Mouse (Mus musculus): ENCODE measurements around the gene Jmjd7. TPM values are rescaled to one million over a fixed set of nuclear protein-coding genes. Genes with fewer than 3 reads are reported as not detected.

Gene Jmjd7
- total RNA-seq, 1 experiment = 7.2 TPM

GRCm38 (mm10) chr2:120058818-120059217 lies 31.5 kb downstream of the Jmjd7 start:
- in situ Hi-C loops (cut with MboI; ENCODE audit: low sequenced_read_pairs in 2 of 2, unreplicated experiment in 2 of 2) = no loop called here
- DNase-seq (ENCODE audit: low read depth, low spot score) = no peak
- H3K9me3 ChIP-seq (ENCODE audit: control insufficient read depth, insufficient read depth, low read depth, low read length) = no peaks in the 10 kb centered on the region
- no peak overlapping the region for H3K9ac ChIP-seq (ENCODE audit: insufficient read depth, low read depth, low read length, poor library complexity, severe bottlenecking)
- no peak overlapping the region for H3K27ac ChIP-seq (ENCODE audit: insufficient read depth, low read depth, low read length, poor library complexity, severe bottlenecking)
- H3K36me3 ChIP-seq (ENCODE audit: control insufficient read depth, insufficient read depth, low read length, poor library complexity, severe bottlenecking) = no peaks in the 10 kb centered on the region
- H3K4me1 ChIP-seq (ENCODE audit: control insufficient read depth in 2 of 2, insufficient read depth in 2 of 2, low read length in 2 of 2, poor library complexity in 1 of 2) = peaks cover 0 to 1% of the 10 kb centered on the region in 2 experiments; a peak in 1 of 4 replicates
- no peak overlapping the region for H3K4me3 ChIP-seq (ENCODE audit: insufficient read depth in 1 of 2, low read depth in 1 of 2, low read length in 2 of 2, poor library complexity in 1 of 2, severe bottlenecking in 1 of 2)
- TF ChIP-seq CHD2 (IDR thresholded peaks at IDR 0.05; ENCODE audit: low read depth, low read length) (no peak), MAFK (IDR thresholded peaks at IDR 0.05; ENCODE audit: insufficient read depth, low read depth, low read length) (no peak), ZC3H11A (IDR thresholded peaks at IDR 0.05; ENCODE audit: borderline replicate concordance, low read depth, low read length) (no peak), ZNF384 (IDR thresholded peaks at IDR 0.05; ENCODE audit: low read depth, low read length) (no peak), HCFC1 (IDR thresholded peaks at IDR 0.05; ENCODE audit: borderline replicate concordance, insufficient read depth, low read length) (no peak)

GRCm38 (mm10) chr2:120059466-120059865 lies 32.2 kb downstream of the Jmjd7 start:
- Histone ChIP-seq H3K9me3 (ENCODE audit: control insufficient read depth, insufficient read depth, low read depth, low read length) (no peaks in the 10 kb centered on the region), H3K9ac (ENCODE audit: insufficient read depth, low read depth, low read length, poor library complexity, severe bottlenecking) (no peak overlapping the region), H3K36me3 (ENCODE audit: control insufficient read depth, insufficient read depth, low read length, poor library complexity, severe bottlenecking) (no peaks in the 10 kb centered on the region), H3K4me1 (ENCODE audit: control insufficient read depth in 2 of 2, insufficient read depth in 2 of 2, low read length in 2 of 2, poor library complexity in 1 of 2) (peaks cover 0 to 1% of the 10 kb centered on the region in 2 experiments; a peak in 1 of 4 replicates), H3K27ac (ENCODE audit: insufficient read depth, low read depth, low read length, poor library complexity, severe bottlenecking) (no peak overlapping the region), H3K4me3 (ENCODE audit: insufficient read depth in 1 of 2, low read depth in 1 of 2, low read length in 2 of 2, poor library complexity in 1 of 2, severe bottlenecking in 1 of 2) (no peak overlapping the region)
- DNase-seq (ENCODE audit: low read depth, low spot score) = no peak
- in situ Hi-C loops (cut with MboI; ENCODE audit: low sequenced_read_pairs in 2 of 2, unreplicated experiment in 2 of 2) = no loop called here
- TF ChIP-seq CHD2 (IDR thresholded peaks at IDR 0.05; ENCODE audit: low read depth, low read length) = no peak
- no peak for TF ChIP-seq HCFC1 (IDR thresholded peaks at IDR 0.05; ENCODE audit: borderline replicate concordance, insufficient read depth, low read length)
- no peak for TF ChIP-seq ZC3H11A (IDR thresholded peaks at IDR 0.05; ENCODE audit: borderline replicate concordance, low read depth, low read length)
- TF ChIP-seq MAFK (IDR thresholded peaks at IDR 0.05; ENCODE audit: insufficient read depth, low read depth, low read length) = no peak
- no peak for TF ChIP-seq ZNF384 (IDR thresholded peaks at IDR 0.05; ENCODE audit: low read depth, low read length)

GRCm38 (mm10) chr2:120060190-120060589 lies 32.9 kb downstream of the Jmjd7 start:
- TF ChIP-seq ZNF384 (IDR thresholded peaks at IDR 0.05; ENCODE audit: low read depth, low read length) = no peak
- no peak for TF ChIP-seq ZC3H11A (IDR thresholded peaks at IDR 0.05; ENCODE audit: borderline replicate concordance, low read depth, low read length)
- TF ChIP-seq HCFC1 (IDR thresholded peaks at IDR 0.05; ENCODE audit: borderline replicate concordance, insufficient read depth, low read length) = no peak
- no peak for TF ChIP-seq MAFK (IDR thresholded peaks at IDR 0.05; ENCODE audit: insufficient read depth, low read depth, low read length)
- TF ChIP-seq CHD2 (IDR thresholded peaks at IDR 0.05; ENCODE audit: low read depth, low read length) = no peak
- no peak overlapping the region for H3K4me3 ChIP-seq (ENCODE audit: insufficient read depth in 1 of 2, low read depth in 1 of 2, low read length in 2 of 2, poor library complexity in 1 of 2, severe bottlenecking in 1 of 2)
- no peaks in the 10 kb centered on the region for H3K9me3 ChIP-seq (ENCODE audit: control insufficient read depth, insufficient read depth, low read depth, low read length)
- H3K9ac ChIP-seq (ENCODE audit: insufficient read depth, low read depth, low read length, poor library complexity, severe bottlenecking) = no peak overlapping the region
- in situ Hi-C loops (cut with MboI; ENCODE audit: low sequenced_read_pairs in 2 of 2, unreplicated experiment in 2 of 2) = no loop called here
- H3K27ac ChIP-seq (ENCODE audit: insufficient read depth, low read depth, low read length, poor library complexity, severe bottlenecking) = no peak overlapping the region
- H3K4me1 ChIP-seq (ENCODE audit: control insufficient read depth in 2 of 2, insufficient read depth in 2 of 2, low read length in 2 of 2, poor library complexity in 1 of 2) = peaks cover 0 to 5% of the 10 kb centered on the region in 2 experiments; a peak in 1 of 4 replicates
- no peaks in the 10 kb centered on the region for H3K36me3 ChIP-seq (ENCODE audit: control insufficient read depth, insufficient read depth, low read length, poor library complexity, severe bottlenecking)
- no peak for DNase-seq (ENCODE audit: low read depth, low spot score)

- no peaks in the 10 kb centered on the region for H3K36me3 ChIP-seq (ENCODE audit: control insufficient read depth, insufficient read depth, low read length, poor library complexity, severe bottlenecking)
- H3K27ac ChIP-seq (ENCODE audit: insufficient read depth, low read depth, low read length, poor library complexity, severe bottlenecking) = no peak overlapping the region
- no peak overlapping the region for H3K4me3 ChIP-seq (ENCODE audit: insufficient read depth in 1 of 2, low read depth in 1 of 2, low read length in 2 of 2, poor library complexity in 1 of 2, severe bottlenecking in 1 of 2)
- H3K9me3 ChIP-seq (ENCODE audit: control insufficient read depth, insufficient read depth, low read depth, low read length) = no peaks in the 10 kb centered on the region
- no peak for DNase-seq (ENCODE audit: low read depth, low spot score)
- H3K4me1 ChIP-seq (ENCODE audit: control insufficient read depth in 2 of 2, insufficient read depth in 2 of 2, low read length in 2 of 2, poor library complexity in 1 of 2) = peaks cover 0 to 5% of the 10 kb centered on the region in 2 experiments; a peak in 1 of 4 replicates
- TF ChIP-seq CHD2 (IDR thresholded peaks at IDR 0.05; ENCODE audit: low read depth, low read length) = no peak
- no peak for TF ChIP-seq HCFC1 (IDR thresholded peaks at IDR 0.05; ENCODE audit: borderline replicate concordance, insufficient read depth, low read length)
- no peak for TF ChIP-seq ZC3H11A (IDR thresholded peaks at IDR 0.05; ENCODE audit: borderline replicate concordance, low read depth, low read length)
- no peak for TF ChIP-seq ZNF384 (IDR thresholded peaks at IDR 0.05; ENCODE audit: low read depth, low read length)
- TF ChIP-seq MAFK (IDR thresholded peaks at IDR 0.05; ENCODE audit: insufficient read depth, low read depth, low read length) = no peak
- in situ Hi-C loops (cut with MboI; ENCODE audit: low sequenced_read_pairs in 2 of 2, unreplicated experiment in 2 of 2) = no loop called here
- no peak overlapping the region for H3K9ac ChIP-seq (ENCODE audit: insufficient read depth, low read depth, low read length, poor library complexity, severe bottlenecking)
Observed at GRCm38 (mm10) chr2:120060651-120061050, 33.4 kb downstream of the Jmjd7 start.

- Histone ChIP-seq H3K9me3 (ENCODE audit: control insufficient read depth, insufficient read depth, low read depth, low read length) (no peaks in the 10 kb centered on the region), H3K36me3 (ENCODE audit: control insufficient read depth, insufficient read depth, low read length, poor library complexity, severe bottlenecking) (no peaks in the 10 kb centered on the region), H3K9ac (ENCODE audit: insufficient read depth, low read depth, low read length, poor library complexity, severe bottlenecking) (no peak overlapping the region), H3K27ac (ENCODE audit: insufficient read depth, low read depth, low read length, poor library complexity, severe bottlenecking) (no peak overlapping the region), H3K4me3 (ENCODE audit: insufficient read depth in 1 of 2, low read depth in 1 of 2, low read length in 2 of 2, poor library complexity in 1 of 2, severe bottlenecking in 1 of 2) (no peak overlapping the region), H3K4me1 (ENCODE audit: control insufficient read depth in 2 of 2, insufficient read depth in 2 of 2, low read length in 2 of 2, poor library complexity in 1 of 2) (peaks cover 0 to 5% of the 10 kb centered on the region in 2 experiments; a peak in 1 of 4 replicates)
- TF ChIP-seq MAFK (IDR thresholded peaks at IDR 0.05; ENCODE audit: insufficient read depth, low read depth, low read length) (no peak), ZNF384 (IDR thresholded peaks at IDR 0.05; ENCODE audit: low read depth, low read length) (no peak), ZC3H11A (IDR thresholded peaks at IDR 0.05; ENCODE audit: borderline replicate concordance, low read depth, low read length) (no peak), HCFC1 (IDR thresholded peaks at IDR 0.05; ENCODE audit: borderline replicate concordance, insufficient read depth, low read length) (no peak), CHD2 (IDR thresholded peaks at IDR 0.05; ENCODE audit: low read depth, low read length) (no peak)
- DNase-seq (ENCODE audit: low read depth, low spot score) = no peak
- in situ Hi-C loops (cut with MboI; ENCODE audit: low sequenced_read_pairs in 2 of 2, unreplicated experiment in 2 of 2) = no loop called here
Observed at GRCm38 (mm10) chr2:120062248-120062647, 35.0 kb downstream of the Jmjd7 start.

All from ES-E14 (cell line).